Mouse (Mus musculus): ENCODE results near the gene Slit3.

- TF ChIP-seq CTCF (IDR thresholded peaks at IDR 0.05) (no peak), EP300 (IDR thresholded peaks at IDR 0.05) (no peak)
Observed at GRCm38 (mm10) chr11:35342486-35342885, 221.5 kb downstream of the Slit3 start.

Measured in lung, postnatal 0 days (tissue).